Mouse (Mus musculus): ENCODE data around the gene Lcp2.

- no peak for TF ChIP-seq CTCF (IDR thresholded peaks at IDR 0.05; ENCODE audit: control insufficient read depth, insufficient read depth, low read length)
- TF ChIP-seq POLR2A (IDR thresholded peaks at IDR 0.05; ENCODE audit: borderline replicate concordance, control insufficient read depth, low read depth, low read length) = no peak
Observed at GRCm38 (mm10) chr11:34047542-34047937, 820 bp downstream of the Lcp2 start.

Data from bone marrow, adult 2 months (tissue).